Comparison of ENCODE assay signal across 30 mouse cellular contexts in genomic region chr12:72745486-72745885, GRCm38 (mm10). TPM values are rescaled to one million over a fixed set of nuclear protein-coding genes. Genes with fewer than 3 reads are reported as not detected.
DNase-seq lines count a peak whose midpoint lies in the region; ATAC-seq and TF ChIP-seq lines count a peak whose summit lies in the region.
"Had no signal": no experiment of that assay in that cellular context is flagged by ENCODE, and none has a peak within 500 bp of the region (broad histone marks: within the 10 kb centered on the region; RNA-seq: fewer than 3 reads in every experiment).

No protein-coding gene starts in this region.

- H3K4me3 ChIP-seq in heart, embryonic 14.5 days (ENCODE audit: control insufficient read depth in 1 of 2, insufficient read depth in 1 of 2, low read depth in 1 of 2, low read length in 2 of 2), result no peak overlapping the region
- no peak overlapping the region for H3K4me3 ChIP-seq in heart, embryonic 12.5 days
- peak overlapping the region; percentile 37 for H3K4me3 ChIP-seq in ES-Bruce4 (ENCODE audit: low read depth, low read length)
- peak overlapping the region in 1 of 2 experiments; percentile 41; a peak in 3 of 4 replicates for H3K4me3 ChIP-seq in ES-E14 (ENCODE audit: insufficient read depth in 1 of 2, low read depth in 1 of 2, low read length in 2 of 2, poor library complexity in 1 of 2, severe bottlenecking in 1 of 2)
- H3K4me3 ChIP-seq in stomach, postnatal 0 days (ENCODE audit: low read depth, low read length), result no peak overlapping the region
- H3K4me3 ChIP-seq: forebrain, embryonic 10.5 days; forebrain, embryonic 15.5 days; hindbrain, embryonic 10.5 days; hindbrain, embryonic 15.5 days; kidney, embryonic 15.5 days; left cerebral cortex, adult 2 months; limb, embryonic 13.5 days; midbrain, embryonic 15.5 days; neural tube, embryonic 15.5 days had no signal

- TF ChIP-seq EP300 in ES-Bruce4 (IDR thresholded peaks at IDR 0.05; ENCODE audit: insufficient read depth, low read depth, low read length), result peak; percentile 90
- TF ChIP-seq EP300 in stomach, postnatal 0 days (optimal IDR thresholded peaks at IDR 0.05), result no peak

- in situ Hi-C loops in ES-E14 (cut with MboI; ENCODE audit: low sequenced_read_pairs in 2 of 2, unreplicated experiment in 2 of 2), result no loop called here

- no peak for ATAC-seq in heart, embryonic 14.5 days (ENCODE audit: insufficient number of reproducible peaks, insufficient read depth, low FRiP score, low read depth)
- no peak for ATAC-seq in heart, embryonic 12.5 days (ENCODE audit: insufficient number of reproducible peaks, low FRiP score)
- no peak for ATAC-seq in stomach, postnatal 0 days (ENCODE audit: low FRiP score, low TSS enrichment)
- ATAC-seq: forebrain, embryonic 15.5 days; inflammation-experienced regulatory T-cells, adult 6 months; midbrain, embryonic 15.5 days had no signal

- H3K36me3 ChIP-seq in heart, embryonic 14.5 days (ENCODE audit: control insufficient read depth, insufficient read depth, low read length), result no peaks in the 10 kb centered on the region
- H3K36me3 ChIP-seq in heart, embryonic 12.5 days, result no peaks in the 10 kb centered on the region
- H3K36me3 ChIP-seq in ES-Bruce4 (ENCODE audit: control insufficient read depth, insufficient read depth, low read length, poor library complexity, severe bottlenecking), result no peaks in the 10 kb centered on the region
- H3K36me3 ChIP-seq in ES-E14 (ENCODE audit: control insufficient read depth, insufficient read depth, low read length, poor library complexity, severe bottlenecking), result no peaks in the 10 kb centered on the region
- no peaks in the 10 kb centered on the region for H3K36me3 ChIP-seq in stomach, postnatal 0 days (ENCODE audit: control insufficient read depth, insufficient read depth, low read length)
- H3K36me3 ChIP-seq: forebrain, embryonic 10.5 days; forebrain, embryonic 15.5 days; hindbrain, embryonic 10.5 days; hindbrain, embryonic 15.5 days; kidney, embryonic 15.5 days; limb, embryonic 13.5 days; midbrain, embryonic 15.5 days; neural tube, embryonic 15.5 days had no signal

- DNase-seq in ES-E14 (ENCODE audit: low read depth, low spot score), result peak; percentile 53
- DNase-seq in stomach, postnatal 0 days (ENCODE audit: low spot score), result no peak
- DNase-seq in embryo, embryonic 10 days (ENCODE audit: low spot score), result no peak
- DNase-seq: adrenal gland, postnatal 10 days; B cell, adult 2 months; cerebellum, adult 8-10 months; cerebellum, postnatal 25 days; gastrocnemius, postnatal 25 days; heart, postnatal 14 days; kidney, adult 18-20 months; kidney, postnatal 25 days; lung, embryonic 14.5 days; lung, postnatal 14 days; retina, postnatal 1 day; right cerebral cortex, postnatal 25 days; thymus, postnatal 4 days had no signal

- no peaks in the 10 kb centered on the region for H3K27me3 ChIP-seq in heart, embryonic 14.5 days (ENCODE audit: control insufficient read depth, insufficient read depth, low read length)
- H3K27me3 ChIP-seq in heart, embryonic 12.5 days (replicated peaks), result no peaks in the 10 kb centered on the region
- H3K27me3 ChIP-seq in ES-Bruce4 (ENCODE audit: control insufficient read depth, insufficient read depth, low read length, poor library complexity, severe bottlenecking), result no peaks in the 10 kb centered on the region
- H3K27me3 ChIP-seq in stomach, postnatal 0 days (ENCODE audit: control insufficient read depth, insufficient read depth, low read length), result no peaks in the 10 kb centered on the region
- H3K27me3 ChIP-seq: forebrain, embryonic 15.5 days; hindbrain, embryonic 15.5 days; kidney, embryonic 15.5 days; limb, embryonic 13.5 days; midbrain, embryonic 15.5 days; neural tube, embryonic 15.5 days had no signal

- TF ChIP-seq POLR2A in ES-Bruce4 (IDR thresholded peaks at IDR 0.05; ENCODE audit: insufficient read depth, low read length), result peak; percentile 16

- no peak for TF ChIP-seq CTCF in ES-Bruce4 (IDR thresholded peaks at IDR 0.05; ENCODE audit: low read depth, low read length)
- no peak for TF ChIP-seq CTCF in stomach, postnatal 0 days (IDR thresholded peaks at IDR 0.05; ENCODE audit: low read depth)

- H3K4me2 ChIP-seq in heart, embryonic 14.5 days (ENCODE audit: low read length), result no peak overlapping the region
- H3K4me2 ChIP-seq in heart, embryonic 12.5 days, result no peak overlapping the region
- H3K4me2 ChIP-seq in stomach, postnatal 0 days (replicated peaks; ENCODE audit: low read depth), result no peak overlapping the region
- H3K4me2 ChIP-seq: forebrain, embryonic 15.5 days; hindbrain, embryonic 15.5 days; kidney, embryonic 15.5 days; limb, embryonic 13.5 days; lung, embryonic 14.5 days; midbrain, embryonic 15.5 days; neural tube, embryonic 15.5 days had no signal

- H3K9me3 ChIP-seq in heart, embryonic 14.5 days (ENCODE audit: control insufficient read depth, low read length), result no peaks in the 10 kb centered on the region
- H3K9me3 ChIP-seq in heart, embryonic 12.5 days (replicated peaks), result no peaks in the 10 kb centered on the region
- H3K9me3 ChIP-seq in ES-Bruce4 (replicated peaks; ENCODE audit: control insufficient read depth, insufficient read depth, low read length, poor library complexity, severe bottlenecking) (no peaks in the 10 kb centered on the region), ES-E14 (ENCODE audit: control insufficient read depth, insufficient read depth, low read depth, low read length) (no peaks in the 10 kb centered on the region)
- H3K9me3 ChIP-seq in stomach, postnatal 0 days (ENCODE audit: control insufficient read depth, low read length), result no peaks in the 10 kb centered on the region
- H3K9me3 ChIP-seq: forebrain, embryonic 10.5 days; forebrain, embryonic 15.5 days; hindbrain, embryonic 10.5 days; hindbrain, embryonic 15.5 days; kidney, embryonic 15.5 days; limb, embryonic 13.5 days; midbrain, embryonic 15.5 days; neural tube, embryonic 15.5 days had no signal

- peaks cover 5 to 6% of the 10 kb centered on the region in 2 experiments for H3K4me1 ChIP-seq in heart, embryonic 14.5 days (ENCODE audit: control insufficient read depth in 2 of 2, insufficient read depth in 2 of 2, low read length in 2 of 2)
- peaks cover 8% of the 10 kb centered on the region for H3K4me1 ChIP-seq in heart, embryonic 12.5 days (replicated peaks)
- H3K4me1 ChIP-seq in ES-Bruce4 (ENCODE audit: control insufficient read depth, insufficient read depth, low read length) (peaks cover 2% of the 10 kb centered on the region), ES-E14 (ENCODE audit: control insufficient read depth in 2 of 2, insufficient read depth in 2 of 2, low read length in 2 of 2, poor library complexity in 1 of 2) (peaks cover 6 to 11% of the 10 kb centered on the region in 2 experiments; a peak in 3 of 4 replicates)
- no peaks in the 10 kb centered on the region for H3K4me1 ChIP-seq in stomach, postnatal 0 days (replicated peaks; ENCODE audit: control insufficient read depth, insufficient read depth)
- H3K4me1 ChIP-seq: forebrain, embryonic 15.5 days; hindbrain, embryonic 10.5 days; hindbrain, embryonic 15.5 days; kidney, embryonic 15.5 days; midbrain, embryonic 15.5 days; neural tube, embryonic 15.5 days had no signal

- H3K27ac ChIP-seq in heart, embryonic 14.5 days (replicated peaks in 1 of 2; ENCODE audit: control insufficient read depth in 1 of 2, insufficient read depth in 1 of 2, low read depth in 2 of 2, low read length in 2 of 2), result peak overlapping the region; percentile 10 to 27; a peak in 2 of 4 replicates
- no peak overlapping the region for H3K27ac ChIP-seq in heart, embryonic 12.5 days (ENCODE audit: poor library complexity, severe bottlenecking)
- H3K27ac ChIP-seq in ES-Bruce4 (ENCODE audit: insufficient read depth, low read length), result peak overlapping the region; percentile 94
- peak overlapping the region; percentile 76 for H3K27ac ChIP-seq in ES-E14 (ENCODE audit: insufficient read depth, low read depth, low read length, poor library complexity, severe bottlenecking)
- 0 out of 2 replicates have a peak overlapping the region, but pooled peaks have one; percentile 8 for H3K27ac ChIP-seq in stomach, postnatal 0 days (replicated peaks)
- H3K27ac ChIP-seq: forebrain, embryonic 10.5 days; forebrain, embryonic 15.5 days; hindbrain, embryonic 10.5 days; hindbrain, embryonic 15.5 days; kidney, embryonic 15.5 days; left cerebral cortex, adult 2 months; limb, embryonic 13.5 days; liver, embryonic 14.5 days; midbrain, embryonic 15.5 days; neural tube, embryonic 15.5 days had no signal

- 56% methylated on average over 14 of the region's 14 CpGs for WGBS in heart, embryonic 14.5 days
- 45% methylated on average over 14 of the region's 14 CpGs for WGBS in heart, embryonic 12.5 days
- 58% methylated on average over 14 of the region's 14 CpGs for WGBS in stomach, postnatal 0 days

- no peak overlapping the region for H3K9ac ChIP-seq in heart, embryonic 14.5 days (ENCODE audit: low read length)
- no peak overlapping the region for H3K9ac ChIP-seq in heart, embryonic 12.5 days
- H3K9ac ChIP-seq in ES-Bruce4 (ENCODE audit: low read depth, poor library complexity, severe bottlenecking) (peak overlapping the region; percentile 69), ES-E14 (ENCODE audit: insufficient read depth, low read depth, low read length, poor library complexity, severe bottlenecking) (peak overlapping the region; percentile 61; the same call in 1 of the 2 replicates)
- no peak overlapping the region for H3K9ac ChIP-seq in stomach, postnatal 0 days (ENCODE audit: low read length)
- H3K9ac ChIP-seq: forebrain, embryonic 15.5 days; hindbrain, embryonic 15.5 days; kidney, embryonic 15.5 days; limb, embryonic 13.5 days; liver, embryonic 14.5 days; lung, embryonic 14.5 days; midbrain, embryonic 15.5 days; neural tube, embryonic 15.5 days had no signal

TF ChIP-seq in ES-E14, 5 proteins besides CTCF, POLR2A, EP300 and RAD21:
- TF ChIP-seq CHD2 (IDR thresholded peaks at IDR 0.05; ENCODE audit: low read depth, low read length) (no peak), ZC3H11A (IDR thresholded peaks at IDR 0.05; ENCODE audit: borderline replicate concordance, low read depth, low read length) (no peak), ZNF384 (IDR thresholded peaks at IDR 0.05; ENCODE audit: low read depth, low read length) (no peak), HCFC1 (IDR thresholded peaks at IDR 0.05; ENCODE audit: borderline replicate concordance, insufficient read depth, low read length) (no peak), MAFK (IDR thresholded peaks at IDR 0.05; ENCODE audit: insufficient read depth, low read depth, low read length) (no peak)
TF ChIP-seq in ES-E14: peak in this region for 0.

RNA-seq across cellular contexts. Expression of gene Ppm1a, which starts 11.8 kb away (rescaled TPM):
- polyA plus RNA-seq in heart, embryonic 14.5 days (2014; fragmentation: Nextera tagmentation; extraction: Ambion mirVana), result 64.1 and 75.9 TPM in 2 replicates
- 65.0 and 65.4 TPM in 2 replicates for polyA plus RNA-seq in heart, embryonic 12.5 days (2016; fragmentation: Nextera tagmentation; extraction: Ambion mirVana)
- polyA plus RNA-seq in ES-Bruce4 (2011; ENCODE audit: insufficient read depth, insufficient read length, low read depth, missing spikeins), result 183 and 202 TPM in 2 replicates
- total RNA-seq in ES-E14 (2012; rRNA removed), result 117 and 121 TPM in 2 replicates
- 51.2 and 55.0 TPM in 2 replicates for polyA plus RNA-seq in stomach, postnatal 0 days (2015; fragmentation: Nextera tagmentation; extraction: Ambion mirVana)

Comparison
In these comparisons a context has a peak if more than half of its experiments do, and no peak if none do; other contexts are left out.
1. H3K9ac ChIP-seq: peak in ES-Bruce4 (single experiment) and ES-E14 (single experiment); none in heart, embryonic 14.5 days (single experiment), heart, embryonic 12.5 days (single experiment) and stomach, postnatal 0 days (single experiment).